Mouse (Mus musculus) liver, embryonic 12.5 days (tissue): ENCODE results near the gene Olfr547. TPM values are rescaled to one million over a fixed set of nuclear protein-coding genes. Genes with fewer than 3 reads are reported as not detected.
"Not testable (repeated sequence)": the region's sequence is repeated elsewhere in the genome, so short reads cannot be mapped to it uniquely, and the experiment has no call there.

Experiments used
- ATAC-seq: fragments of 200-750 bp; cut with Nextera tagmentation; 2 replicates; pipeline ENCODE4 v1.8.0; 2017; ENCODE audit warnings: moderate number of reproducible peaks, mild to moderate bottlenecking, moderate library complexity
- H3K27ac ChIP-seq: fragments of 300-500 bp; sonication (generic); 2 replicates; pipeline ENCODE4 v1.5.1; 2016; ENCODE audit warnings: mild to moderate bottlenecking
- H3K27me3 ChIP-seq: fragments of 300-500 bp; sonication (generic); replicated peaks from 2 replicates; pipeline ENCODE4 v1.6.1; 2016; ENCODE audit warnings: mild to moderate bottlenecking, moderate library complexity
- H3K36me3 ChIP-seq: fragments of 300-500 bp; sonication (generic); 2 replicates; pipeline ENCODE4 v1.6.1; 2016; ENCODE audit warnings: mild to moderate bottlenecking, moderate library complexity
- H3K4me1 ChIP-seq: fragments of 300-500 bp; sonication (generic); 2 replicates; pipeline ENCODE4 v1.6.1; 2016
- H3K4me2 ChIP-seq: fragments of 300-500 bp; sonication (generic); 2 replicates; pipeline ENCODE4 v1.6.1; 2016; ENCODE audit warnings: mild to moderate bottlenecking, moderate library complexity
- H3K4me3 ChIP-seq: fragments of 300-500 bp; sonication (generic); 2 replicates; pipeline ENCODE4 v1.5.1; 2016; ENCODE audit warnings: mild to moderate bottlenecking, moderate library complexity
- H3K9ac ChIP-seq: fragments of 300-500 bp; sonication (generic); 2 replicates; pipeline ENCODE4 v1.6.1; 2016; ENCODE audit warnings: mild to moderate bottlenecking, moderate library complexity
- H3K9me3 ChIP-seq: fragments of 300-500 bp; sonication (generic); replicated peaks from 2 replicates; pipeline ENCODE4 v1.6.1; 2016; ENCODE audit warnings: mild to moderate bottlenecking, moderate library complexity
- WGBS: fragments of 180-500 bp; shearing (Covaris S2); methylation state at CpG from one replicate; pipeline ENCODE4 v1.1.7; 2016; ENCODE audit not compliant: insufficient replicate concordance; 5-methylcytosine and 5-hydroxymethylcytosine counted together
- polyA plus RNA-seq: library from polyadenylated mRNA; unstranded; fragments of >200 nt; fragmentation: Nextera tagmentation; extraction: Ambion mirVana; gene quantifications from 2 replicates; pipeline ENCODE4 v1.2.1, GENCODE M21; 2016

Olfr547 gene
- not detected in 2 replicates for polyA plus RNA-seq

DNA sequence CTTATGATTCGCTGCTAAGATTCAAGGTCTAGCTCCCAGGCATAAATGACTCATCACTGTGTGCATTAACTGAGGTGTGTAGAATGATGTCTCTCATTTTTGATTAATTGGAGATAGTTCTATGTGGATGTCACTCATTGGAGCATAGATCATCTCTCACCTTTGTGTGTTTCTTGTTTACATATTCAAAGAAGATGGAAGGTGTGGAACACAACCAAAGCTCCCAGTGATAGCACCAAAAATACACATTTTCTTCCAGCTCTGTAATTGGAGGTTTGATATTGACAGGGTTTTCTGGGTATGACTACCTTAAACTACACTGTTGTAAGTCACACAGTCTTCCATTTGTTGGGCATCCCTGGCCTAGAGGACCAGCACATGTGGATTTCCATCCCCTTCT lies at the start of gene Olfr547:
TSS of gene Olfr547 (plus strand) at position 301 of the 400 bp plus-strand sequence.
- Histone ChIP-seq H3K27ac (no peak within 1 kb of the TSS), H3K9me3 (no peaks in the 10 kb centered on the region), H3K4me3 (no peak within 1 kb of the TSS), H3K4me2 (no peak within 1 kb of the TSS), H3K27me3 (no peaks in the 10 kb centered on the region), H3K36me3 (no peaks in the 10 kb centered on the region), H3K9ac (no peak within 1 kb of the TSS), H3K4me1 (no peaks in the 10 kb centered on the region)
- ATAC-seq, result no peak
- WGBS, result 63% methylated on average over 1 of the region's 1 CpGs

GRCm38 (mm10) chr7:102484766-102485165 lies 49.8 kb upstream of the Olfr547 start:
- not testable (repeated sequence) for ATAC-seq, H3K9me3 ChIP-seq, H3K27me3 ChIP-seq, H3K4me3 ChIP-seq, H3K27ac ChIP-seq, H3K4me2 ChIP-seq, H3K9ac ChIP-seq, H3K36me3 ChIP-seq
- WGBS, result 47% methylated on average over 8 of the region's 8 CpGs
- H3K4me1 ChIP-seq, result peaks cover 46% of the 10 kb centered on the region

GRCm38 (mm10) chr7:102486105-102486504 lies 48.4 kb upstream of the Olfr547 start:
- H3K27ac ChIP-seq, result no peak overlapping the region
- no peak overlapping the region for H3K9ac ChIP-seq
- no peak overlapping the region for H3K4me3 ChIP-seq
- ATAC-seq, result peak; percentile 85
- H3K36me3 ChIP-seq, result no peaks in the 10 kb centered on the region
- peak overlapping the region; percentile 38 for H3K4me2 ChIP-seq
- no peaks in the 10 kb centered on the region for H3K9me3 ChIP-seq
- H3K27me3 ChIP-seq, result no peaks in the 10 kb centered on the region
- 0% methylated on average over 1 of the region's 1 CpGs for WGBS
- peaks cover 46% of the 10 kb centered on the region for H3K4me1 ChIP-seq

DNA sequence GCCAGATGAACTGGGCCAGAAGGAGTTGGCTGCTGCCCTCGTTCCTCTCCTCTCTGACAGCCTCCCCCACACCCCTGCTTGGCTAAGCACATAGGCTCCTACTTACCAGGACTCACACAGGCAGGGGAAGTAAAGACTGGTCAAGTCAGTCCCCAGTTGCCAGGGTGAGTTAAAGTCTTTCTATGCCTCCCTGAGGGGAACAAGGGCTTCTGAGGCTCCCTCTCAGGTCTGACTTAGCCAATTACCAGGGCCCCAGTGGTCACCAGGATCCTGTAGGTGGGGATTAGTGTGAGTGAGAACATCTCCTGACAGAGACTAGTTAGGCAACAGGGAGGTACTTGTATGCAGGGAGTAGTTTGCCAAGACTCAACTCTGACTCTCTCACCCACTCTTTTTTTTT lies 46.4 kb upstream of the Olfr547 start, which contains the start of gene Olfr544:
TSS of gene Olfr544 (minus strand) at position 153 of the 400 bp plus-strand sequence.
- no peaks in the 10 kb centered on the region for H3K9me3 ChIP-seq
- ATAC-seq, result no peak
- H3K27ac ChIP-seq, result no peak within 1 kb of the TSS
- 27% methylated on average over 1 of the region's 1 CpGs for WGBS
- H3K4me1 ChIP-seq, result peaks cover 41% of the 10 kb centered on the region
- no peaks in the 10 kb centered on the region for H3K36me3 ChIP-seq
- H3K4me3 ChIP-seq, result no peak within 1 kb of the TSS
- H3K4me2 ChIP-seq, result no peak within 1 kb of the TSS
- no peak within 1 kb of the TSS for H3K9ac ChIP-seq
- H3K27me3 ChIP-seq, result no peaks in the 10 kb centered on the region

- H3K4me3 ChIP-seq, H3K9me3 ChIP-seq, H3K4me1 ChIP-seq, H3K4me2 ChIP-seq, H3K27ac ChIP-seq, H3K9ac ChIP-seq, H3K27me3 ChIP-seq, H3K36me3 ChIP-seq: not testable (repeated sequence)
- peak; percentile 47; the same call in 1 of the 2 replicates for ATAC-seq
- WGBS, result 36% methylated on average over 7 of the region's 7 CpGs
Observed at GRCm38 (mm10) chr7:102494416-102494815, 40.1 kb upstream of the Olfr547 start.

DNA sequence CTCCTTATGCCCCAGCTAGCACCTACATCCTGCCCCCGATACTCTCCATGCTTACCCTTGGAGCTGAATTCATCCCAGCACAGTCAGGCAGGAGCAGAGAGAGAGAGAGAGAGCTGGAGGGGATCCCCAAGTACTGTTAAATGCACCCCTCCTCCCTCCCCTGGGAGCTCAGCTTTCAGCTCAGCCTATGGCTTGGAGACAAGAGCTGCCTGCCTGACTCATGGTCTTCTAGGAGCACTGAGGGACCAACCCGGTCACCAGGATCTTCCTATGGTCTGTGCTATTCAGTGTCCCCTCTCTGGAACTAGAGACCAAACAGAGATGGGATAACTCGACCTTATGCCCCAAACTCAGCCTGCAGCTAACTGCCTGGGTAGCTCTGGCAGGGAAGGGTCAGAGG lies 35.1 kb upstream of the Olfr547 start, which contains the start of gene Olfr545:
TSS of gene Olfr545 (minus strand) at position 101 of the 400 bp plus-strand sequence.
- H3K27ac ChIP-seq, result no peak within 1 kb of the TSS
- 48% methylated on average over 3 of the region's 3 CpGs for WGBS
- H3K4me2 ChIP-seq, result no peak within 1 kb of the TSS
- H3K4me1 ChIP-seq, result no peaks in the 10 kb centered on the region
- H3K4me3 ChIP-seq, result no peak within 1 kb of the TSS
- no peak for ATAC-seq
- no peaks in the 10 kb centered on the region for H3K9me3 ChIP-seq
- H3K9ac ChIP-seq, result no peak within 1 kb of the TSS
- no peaks in the 10 kb centered on the region for H3K36me3 ChIP-seq
- no peaks in the 10 kb centered on the region; the same call in 1 of the 2 replicates for H3K27me3 ChIP-seq

- Histone ChIP-seq H3K27me3 (no peaks in the 10 kb centered on the region; the same call in 1 of the 2 replicates), H3K9me3 (no peaks in the 10 kb centered on the region), H3K36me3 (no peaks in the 10 kb centered on the region), H3K4me2 (no peak overlapping the region), H3K27ac (no peak overlapping the region), H3K4me3 (no peak overlapping the region), H3K9ac (no peak overlapping the region), H3K4me1 (no peaks in the 10 kb centered on the region)
- ATAC-seq, result no peak
- WGBS, result 64% methylated on average over 5 of the region's 5 CpGs
Observed at GRCm38 (mm10) chr7:102501986-102502385, 32.6 kb upstream of the Olfr547 start.

GRCm38 (mm10) chr7:102506848-102507247 lies 27.7 kb upstream of the Olfr547 start:
- H3K36me3 ChIP-seq, result no peaks in the 10 kb centered on the region
- H3K27ac ChIP-seq, result no peak overlapping the region
- no peaks in the 10 kb centered on the region for H3K9me3 ChIP-seq
- H3K4me3 ChIP-seq, result no peak overlapping the region
- H3K4me1 ChIP-seq, result no peaks in the 10 kb centered on the region
- WGBS, result 33% methylated on average over 3 of the region's 3 CpGs
- peak; percentile 55; the same call in 1 of the 2 replicates for ATAC-seq
- H3K4me2 ChIP-seq, result no peak overlapping the region
- no peak overlapping the region for H3K9ac ChIP-seq
- peaks cover 10% of the 10 kb centered on the region; the same call in 1 of the 2 replicates for H3K27me3 ChIP-seq

DNA sequence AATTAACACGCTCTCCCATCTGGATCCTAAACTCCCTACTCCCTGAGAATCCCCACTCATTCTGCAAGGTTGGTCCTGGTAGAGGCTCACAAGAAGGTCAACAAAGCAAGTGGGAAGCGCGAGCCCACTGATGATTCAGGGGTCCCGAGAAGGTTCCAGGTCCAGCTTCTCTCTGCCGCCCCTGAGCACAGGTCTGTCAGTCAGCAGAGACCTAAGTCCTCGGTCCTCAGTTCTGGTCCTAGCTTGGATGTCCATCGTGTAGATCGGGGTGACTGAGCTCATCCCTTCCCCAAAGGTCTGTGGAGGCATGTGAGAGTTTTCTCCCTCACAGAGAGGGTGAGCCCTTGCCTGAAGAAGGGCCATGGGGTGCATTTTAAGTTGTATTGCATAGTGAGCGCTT lies 26.5 kb upstream of the Olfr547 start:
- no peak for ATAC-seq
- Histone ChIP-seq H3K27me3 (peaks cover 22% of the 10 kb centered on the region), H3K4me3 (no peak overlapping the region), H3K4me2 (no peak overlapping the region), H3K9me3 (no peaks in the 10 kb centered on the region), H3K36me3 (no peaks in the 10 kb centered on the region), H3K4me1 (0 out of 2 replicates have a peak, but pooled peaks cover 4% of the 10 kb centered on the region), H3K9ac (no peak overlapping the region), H3K27ac (no peak overlapping the region)
- 78% methylated on average over 9 of the region's 9 CpGs for WGBS

DNA sequence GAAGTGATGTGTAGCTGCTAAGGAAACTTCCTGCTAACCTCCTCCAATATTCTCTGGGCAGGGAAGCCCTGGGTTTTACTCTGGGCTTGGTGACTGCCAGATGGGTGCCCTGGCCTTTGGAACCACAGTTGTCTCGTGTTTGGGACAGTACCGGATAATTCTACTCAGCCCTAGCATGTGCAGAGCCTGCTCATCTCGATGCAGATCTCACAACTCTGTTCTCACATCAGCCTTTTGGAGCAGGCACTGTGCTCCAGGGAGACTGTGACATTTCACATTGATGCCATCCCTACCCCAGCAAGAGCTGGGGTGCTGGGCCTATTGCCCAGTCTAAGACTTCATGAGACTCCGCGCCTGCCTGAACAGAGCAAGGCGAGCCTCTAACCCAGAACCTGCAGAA lies 25.9 kb upstream of the Olfr547 start:
- no peaks in the 10 kb centered on the region for H3K36me3 ChIP-seq
- no peak overlapping the region for H3K4me3 ChIP-seq
- no peak for ATAC-seq
- H3K4me1 ChIP-seq, result peaks cover 8% of the 10 kb centered on the region; the same call in 1 of the 2 replicates
- H3K9ac ChIP-seq, result no peak overlapping the region
- no peak overlapping the region for H3K27ac ChIP-seq
- no peak overlapping the region for H3K4me2 ChIP-seq
- WGBS, result 75% methylated on average over 6 of the region's 6 CpGs
- peaks cover 28% of the 10 kb centered on the region for H3K27me3 ChIP-seq
- H3K9me3 ChIP-seq, result no peaks in the 10 kb centered on the region

- Histone ChIP-seq H3K4me1 (peaks cover 8% of the 10 kb centered on the region; the same call in 1 of the 2 replicates), H3K36me3 (no peaks in the 10 kb centered on the region), H3K27ac (no peak overlapping the region), H3K4me3 (no peak overlapping the region), H3K9me3 (no peaks in the 10 kb centered on the region), H3K4me2 (no peak overlapping the region), H3K27me3 (peaks cover 39% of the 10 kb centered on the region), H3K9ac (no peak overlapping the region)
- 64% methylated on average over 7 of the region's 7 CpGs for WGBS
- no peak for ATAC-seq
Observed at GRCm38 (mm10) chr7:102509726-102510125, 24.8 kb upstream of the Olfr547 start.

- Histone ChIP-seq H3K4me1 (peaks cover 8% of the 10 kb centered on the region; the same call in 1 of the 2 replicates), H3K4me3 (no peak overlapping the region), H3K9ac (no peak overlapping the region), H3K27me3 (peaks cover 55% of the 10 kb centered on the region), H3K9me3 (no peaks in the 10 kb centered on the region), H3K4me2 (no peak overlapping the region), H3K36me3 (no peaks in the 10 kb centered on the region), H3K27ac (no peak overlapping the region)
- 74% methylated on average over 10 of the region's 10 CpGs for WGBS
- no peak for ATAC-seq
Observed at GRCm38 (mm10) chr7:102511927-102512326, 22.6 kb upstream of the Olfr547 start.
